Mouse (Mus musculus): ENCODE data around the gene Tex14.

Gene Tex14

GRCm38 (mm10) chr11:87592713-87593598, 188.1 kb downstream of the Tex14 start:
- DNase-seq (ENCODE audit: low spot score), result no peak

- DNase-seq (ENCODE audit: low spot score), result peak; percentile 84
These were observed 190.5 kb downstream of the Tex14 start for GRCm38 (mm10) chr11:87595327-87595841.

GRCm38 (mm10) chr11:87595976-87596375, 191.1 kb downstream of the Tex14 start:
- DNase-seq (ENCODE audit: low spot score), result no peak

GRCm38 (mm10) chr11:87596492-87596891, 191.6 kb downstream of the Tex14 start:
- DNase-seq (ENCODE audit: low spot score), result no peak

GRCm38 (mm10) chr11:87597061-87597460, 192.2 kb downstream of the Tex14 start:
- DNase-seq (ENCODE audit: low spot score), result no peak

- DNase-seq (ENCODE audit: low spot score), result no peak
These were observed 194.7 kb downstream of the Tex14 start for GRCm38 (mm10) chr11:87599395-87600089.

- DNase-seq (ENCODE audit: low spot score), result no peak
These were observed 195.5 kb downstream of the Tex14 start for GRCm38 (mm10) chr11:87600322-87600853.

GRCm38 (mm10) chr11:87602234-87602633, 197.4 kb downstream of the Tex14 start:
- no peak for DNase-seq (ENCODE audit: low spot score)

- DNase-seq (ENCODE audit: low spot score), result no peak
These were observed 198.7 kb downstream of the Tex14 start for GRCm38 (mm10) chr11:87603571-87603970.

Data from c-Kit-positive CD71-positive TER-119-positive erythroid progenitor cells, embryonic 14.5 days (primary cell).